Mouse (Mus musculus): Measurements from ENCODE around the gene Prkca.
A peak's percentile ranks its signal among the peaks of the same experiment; 100 is the strongest.

Prkca gene

GRCm38 (mm10) chr11:108260775-108261517 lies 82.8 kb downstream of the Prkca start:
- no peak for DNase-seq (ENCODE audit: low spot score in 2 of 2)

- peak in 1 of 2 experiments; percentile 50 for DNase-seq (ENCODE audit: low spot score in 2 of 2)
Measured at GRCm38 (mm10) chr11:108259391-108259790, 84.3 kb downstream of the Prkca start.

- DNase-seq (ENCODE audit: low spot score in 2 of 2) = peak; percentile 33 to 71
Measured at GRCm38 (mm10) chr11:108258811-108259266, 84.9 kb downstream of the Prkca start.

GRCm38 (mm10) chr11:108257921-108258320 lies 85.8 kb downstream of the Prkca start:
- peak in 1 of 2 experiments; percentile 12 for DNase-seq (ENCODE audit: low spot score in 2 of 2)

- no peak for DNase-seq (ENCODE audit: low spot score in 2 of 2)
Measured at GRCm38 (mm10) chr11:108254681-108255080, 89.0 kb downstream of the Prkca start.

- no peak for DNase-seq (ENCODE audit: low spot score in 2 of 2)
Measured at GRCm38 (mm10) chr11:108251924-108252775, 91.6 kb downstream of the Prkca start.

GRCm38 (mm10) chr11:108250829-108251637 lies 92.7 kb downstream of the Prkca start:
- DNase-seq (ENCODE audit: low spot score in 2 of 2) = no peak

- DNase-seq (ENCODE audit: low spot score in 2 of 2) = no peak
Measured at GRCm38 (mm10) chr11:108250146-108250635, 93.5 kb downstream of the Prkca start.

- no peak for DNase-seq (ENCODE audit: low spot score in 2 of 2)
Measured at GRCm38 (mm10) chr11:108249487-108249886, 94.2 kb downstream of the Prkca start.

GRCm38 (mm10) chr11:108249047-108249403 lies 94.7 kb downstream of the Prkca start:
- DNase-seq (ENCODE audit: low spot score in 2 of 2) = no peak

- peak; percentile 32 to 55 for DNase-seq (ENCODE audit: low spot score in 2 of 2)
Measured at GRCm38 (mm10) chr11:108248218-108249046, 95.3 kb downstream of the Prkca start.

- no peak for DNase-seq (ENCODE audit: low spot score in 2 of 2)
Measured at GRCm38 (mm10) chr11:108247121-108247863, 96.4 kb downstream of the Prkca start.

GRCm38 (mm10) chr11:108246267-108246702 lies 97.4 kb downstream of the Prkca start:
- DNase-seq (ENCODE audit: low spot score in 2 of 2) = no peak

GRCm38 (mm10) chr11:108244241-108244640 lies 99.5 kb downstream of the Prkca start:
- DNase-seq (ENCODE audit: low spot score in 2 of 2) = no peak

- no peak for DNase-seq (ENCODE audit: low spot score in 2 of 2)
Measured at GRCm38 (mm10) chr11:108243633-108244032, 100.1 kb downstream of the Prkca start.

- no peak for DNase-seq (ENCODE audit: low spot score in 2 of 2)
Measured at GRCm38 (mm10) chr11:108240924-108241498, 102.7 kb downstream of the Prkca start.

GRCm38 (mm10) chr11:108239173-108239572 lies 104.6 kb downstream of the Prkca start:
- no peak for DNase-seq (ENCODE audit: low spot score in 2 of 2)

GRCm38 (mm10) chr11:108236754-108237428 lies 106.8 kb downstream of the Prkca start:
- DNase-seq (ENCODE audit: low spot score in 2 of 2) = no peak

GRCm38 (mm10) chr11:108236195-108236594 lies 107.5 kb downstream of the Prkca start:
- DNase-seq (ENCODE audit: low spot score in 2 of 2) = no peak
